Mouse (Mus musculus) C2C12 (cell line): Measurements from ENCODE around the gene Tbc1d14.

Source experiments
- CTCF ChIP-seq: IDR thresholded peaks from one replicate; pipeline ENCODE4 v1.5.1; 2011; ENCODE audit not compliant: control insufficient read depth, insufficient read depth, insufficient read length
- MAX ChIP-seq: IDR thresholded peaks from one replicate; pipeline ENCODE4 v1.6.1; 2011; ENCODE audit warnings: mild to moderate bottlenecking, control low read depth

- TF ChIP-seq CTCF (no peak), MAX (no peak)
These were observed 25.4 kb downstream of the Tbc1d14 start for GRCm38 (mm10) chr5:36567627-36568026.
